Mouse (Mus musculus): ENCODE measurements around the gene Atp5g1. TPM values are rescaled to one million over a fixed set of nuclear protein-coding genes. Genes with fewer than 3 reads are reported as not detected.
A peak's percentile ranks its signal among the peaks of the same experiment; 100 is the strongest.
"Not testable (repeated sequence)": the region's sequence is repeated elsewhere in the genome, so short reads cannot be mapped to it uniquely, and the experiment has no call there.

Gene Atp5g1
- polyA plus RNA-seq (2015; fragmentation: Nextera tagmentation; extraction: Ambion mirVana): 772 and 777 TPM in 2 replicates

DNA sequence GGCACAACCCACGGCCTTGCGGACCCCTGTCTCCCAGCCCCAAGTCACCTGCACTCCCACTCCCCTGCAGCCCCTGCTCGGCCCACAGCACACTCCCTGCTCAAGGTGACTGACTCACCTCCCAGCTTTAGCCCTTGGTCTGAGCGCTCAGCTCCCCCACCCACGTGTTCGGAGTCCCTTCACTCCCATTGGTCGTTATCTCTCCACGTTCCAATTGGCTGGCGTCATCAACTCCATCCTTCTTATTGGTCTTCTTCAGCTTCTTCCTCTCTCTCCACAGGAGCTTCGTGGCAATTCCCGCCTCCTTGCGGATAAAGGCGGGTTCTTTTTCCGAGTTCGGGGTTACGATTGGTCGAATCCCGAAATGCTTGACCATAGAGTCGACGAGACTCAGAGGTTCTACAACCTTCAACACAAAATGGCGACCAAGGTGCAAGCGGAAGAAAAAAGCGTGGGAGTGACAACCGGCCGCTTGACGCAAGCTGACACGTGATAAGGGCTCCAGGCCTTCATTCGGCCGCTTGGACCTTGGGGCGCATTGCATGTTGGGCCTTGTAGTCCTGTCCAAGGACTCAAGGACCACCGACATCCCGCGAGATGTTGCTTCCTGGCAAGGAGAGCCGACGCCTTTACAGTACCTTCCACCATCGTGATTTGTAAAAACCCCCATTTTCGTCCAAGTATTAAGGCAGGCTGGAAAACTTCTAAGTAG, at the start of gene Atp5g1:
Gene Atp5g1, minus strand, starts transcription at position 162 of the 712 bp plus-strand sequence.
- Histone ChIP-seq H3K4me1 (replicated peaks) (peaks cover 21% of the 10 kb centered on the region), H3K4me3 (peak within 1 kb of the TSS; percentile 70), H3K9ac (peak within 1 kb of the TSS; percentile 74), H3K27ac (replicated peaks) (peak within 1 kb of the TSS; percentile 91), H3K4me2 (peak within 1 kb of the TSS; percentile 63), H3K27me3 (no peaks in the 10 kb centered on the region), H3K9me3 (no peaks in the 10 kb centered on the region), H3K36me3 (peaks cover 10% of the 10 kb centered on the region)
- peak; percentile 98 for ATAC-seq (ENCODE audit: low FRiP score, low read depth)
- under 1% methylated on average over 37 of the region's 37 CpGs for WGBS

DNA sequence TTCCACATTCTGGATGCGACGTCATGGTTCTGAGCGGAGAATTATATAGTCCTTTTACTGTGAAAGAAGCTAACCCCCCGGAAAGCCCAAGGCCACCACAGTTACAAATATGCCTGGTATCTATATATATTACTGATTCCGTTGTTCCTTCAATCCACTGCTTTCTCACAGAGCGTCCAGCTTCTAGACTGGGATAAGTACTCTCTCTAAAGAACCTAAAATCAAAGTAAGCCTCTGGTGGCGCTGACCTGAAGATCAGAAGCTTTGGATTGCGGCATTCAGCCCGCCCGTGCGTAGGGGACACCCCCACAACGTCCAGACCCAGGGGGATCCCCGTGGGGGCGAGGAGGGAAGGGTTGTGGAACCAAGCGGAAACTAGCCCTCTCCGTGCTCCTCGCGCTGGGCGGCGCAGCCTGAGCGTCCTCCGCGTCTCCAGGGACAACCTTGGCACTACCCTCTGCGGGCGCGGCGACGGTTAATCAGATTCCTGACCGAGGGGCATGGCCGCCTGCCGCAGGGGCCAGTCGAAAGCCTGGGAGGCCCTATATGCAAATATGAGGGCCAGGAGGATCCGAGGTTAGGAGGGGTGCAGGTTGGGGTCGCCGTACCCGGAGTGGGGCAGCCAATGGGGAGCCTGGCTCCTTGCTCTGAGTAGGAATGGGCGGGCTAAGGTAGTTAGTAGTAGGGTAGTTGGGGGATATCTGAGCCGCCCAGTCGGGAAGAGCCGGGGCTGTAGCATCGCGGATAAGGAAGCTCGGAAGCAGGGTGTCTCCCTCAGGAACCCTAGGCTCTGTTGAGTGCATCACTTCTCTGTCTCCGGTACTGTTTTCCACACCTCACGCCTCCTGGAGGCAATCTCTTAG, 48.8 kb upstream of the Atp5g1 start:
- no peak for ATAC-seq (ENCODE audit: low FRiP score, low read depth)
- peaks cover 35% of the 10 kb centered on the region for H3K27me3 ChIP-seq
- peaks cover 12% of the 10 kb centered on the region for H3K4me1 ChIP-seq (replicated peaks)
- peak overlapping the region; percentile 78 for H3K4me2 ChIP-seq
- H3K4me3 ChIP-seq: peak overlapping the region; percentile 41
- no peaks in the 10 kb centered on the region for H3K36me3 ChIP-seq
- 2% methylated on average over 45 of the region's 45 CpGs for WGBS
- no peaks in the 10 kb centered on the region for H3K9me3 ChIP-seq
- H3K27ac ChIP-seq (replicated peaks): no peak overlapping the region
- H3K9ac ChIP-seq: peak overlapping the region; percentile 18

DNA sequence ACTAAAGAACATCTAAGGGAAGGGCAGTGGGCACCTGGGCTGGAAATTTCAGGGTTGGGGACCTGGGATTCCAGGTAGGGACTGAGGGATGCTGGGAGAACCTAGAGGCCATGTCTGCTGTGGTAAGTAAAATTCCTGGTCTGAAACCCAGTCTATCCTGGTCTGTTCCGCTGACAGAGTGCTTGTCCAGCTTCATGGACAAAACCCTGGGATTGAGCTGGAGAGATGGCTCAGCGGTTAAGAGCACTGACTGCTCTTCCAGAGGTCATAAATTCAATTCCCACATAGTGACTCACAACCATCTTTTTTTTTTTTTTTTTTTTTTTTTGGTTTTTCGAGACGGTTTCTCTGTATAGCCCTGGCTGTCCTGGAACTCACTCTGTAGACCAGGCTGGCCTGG, 47.3 kb upstream of the Atp5g1 start:
- WGBS: 85% methylated on average over 4 of the region's 4 CpGs
- H3K36me3 ChIP-seq; H3K9me3 ChIP-seq; H3K4me3 ChIP-seq; ATAC-seq (ENCODE audit: low FRiP score, low read depth); H3K4me2 ChIP-seq; H3K27ac ChIP-seq (replicated peaks); H3K9ac ChIP-seq: not testable (repeated sequence)
- Histone ChIP-seq H3K27me3 (peaks cover 35% of the 10 kb centered on the region), H3K4me1 (replicated peaks) (peaks cover 12% of the 10 kb centered on the region)

DNA sequence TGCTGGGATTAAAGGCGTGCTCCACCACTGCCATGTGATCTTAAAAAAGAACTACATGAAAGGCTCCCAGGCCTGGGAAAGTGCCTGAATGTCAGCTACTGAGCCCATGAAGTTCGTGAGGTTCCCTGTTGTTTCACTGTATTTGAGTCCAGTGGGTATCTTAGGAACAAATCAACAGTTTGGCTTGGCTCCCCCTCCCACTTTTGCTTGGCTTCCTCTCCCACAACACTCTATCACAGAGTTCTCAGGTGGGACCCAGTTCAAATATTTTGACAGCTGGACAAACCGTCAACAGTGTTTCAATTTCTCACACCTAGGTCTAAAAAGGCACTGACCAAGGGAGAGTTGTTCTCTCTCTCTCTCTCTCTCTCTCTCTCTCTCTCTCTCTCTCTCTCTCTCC, 43.9 kb upstream of the Atp5g1 start:
- H3K4me2 ChIP-seq: no peak overlapping the region
- H3K4me1 ChIP-seq (replicated peaks): peaks cover 7% of the 10 kb centered on the region
- WGBS: 57% methylated on average over 3 of the region's 3 CpGs
- peaks cover 14% of the 10 kb centered on the region for H3K27me3 ChIP-seq
- H3K27ac ChIP-seq (replicated peaks): no peak overlapping the region
- ATAC-seq (ENCODE audit: low FRiP score, low read depth): no peak
- no peaks in the 10 kb centered on the region for H3K9me3 ChIP-seq
- H3K4me3 ChIP-seq: no peak overlapping the region
- no peak overlapping the region for H3K9ac ChIP-seq
- no peaks in the 10 kb centered on the region for H3K36me3 ChIP-seq

DNA sequence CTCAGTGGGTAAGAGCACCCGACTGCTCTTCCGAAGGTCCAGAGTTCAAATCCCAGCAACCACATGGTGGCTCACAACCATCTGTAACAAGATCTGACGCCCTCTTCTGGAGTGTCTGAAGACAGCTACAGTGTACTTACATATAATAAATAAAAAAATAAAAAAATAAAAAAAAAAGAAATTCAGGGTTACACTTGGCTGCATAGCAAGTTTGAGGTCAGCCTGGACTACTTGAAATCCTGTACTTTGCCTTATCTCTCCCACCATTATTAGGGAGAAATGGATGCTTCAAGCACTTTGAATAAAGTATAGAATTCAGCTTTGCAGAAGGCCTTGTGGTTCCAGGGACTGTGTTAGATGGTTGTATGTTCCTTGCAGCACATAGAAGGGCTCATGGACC, 41.5 kb upstream of the Atp5g1 start:
- H3K27ac ChIP-seq (replicated peaks); H3K4me1 ChIP-seq (replicated peaks); ATAC-seq (ENCODE audit: low FRiP score, low read depth); H3K9ac ChIP-seq; H3K27me3 ChIP-seq; H3K4me3 ChIP-seq; H3K36me3 ChIP-seq; H3K4me2 ChIP-seq; H3K9me3 ChIP-seq: not testable (repeated sequence)
- 87% methylated on average over 3 of the region's 3 CpGs for WGBS

DNA sequence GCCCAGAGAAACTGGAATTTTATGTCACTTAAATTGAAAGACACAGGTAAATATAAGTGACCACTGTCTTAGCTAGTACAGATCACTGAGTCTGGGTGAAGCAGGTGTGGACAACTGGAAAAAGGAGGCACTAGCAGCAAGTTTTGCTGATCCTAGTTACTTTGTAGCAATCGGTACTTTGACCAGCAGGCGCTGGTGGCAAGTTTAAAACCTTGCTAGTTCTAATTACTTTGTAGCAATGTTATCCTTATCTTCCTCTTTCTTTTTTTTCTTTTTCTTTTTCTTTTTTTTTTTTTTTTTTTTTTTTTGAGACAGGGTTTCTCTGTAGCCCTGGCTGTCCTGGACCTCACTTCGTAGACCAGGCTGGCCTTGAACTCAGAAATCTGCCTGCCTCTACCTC, 40.6 kb upstream of the Atp5g1 start:
- H3K9me3 ChIP-seq: no peaks in the 10 kb centered on the region
- WGBS: 92% methylated on average over 3 of the region's 3 CpGs
- no peak for ATAC-seq (ENCODE audit: low FRiP score, low read depth)
- H3K27me3 ChIP-seq: no peaks in the 10 kb centered on the region
- no peak overlapping the region for H3K27ac ChIP-seq (replicated peaks)
- H3K4me2 ChIP-seq: no peak overlapping the region
- H3K9ac ChIP-seq: no peak overlapping the region
- no peaks in the 10 kb centered on the region for H3K4me1 ChIP-seq (replicated peaks)
- no peaks in the 10 kb centered on the region for H3K36me3 ChIP-seq
- H3K4me3 ChIP-seq: no peak overlapping the region

DNA sequence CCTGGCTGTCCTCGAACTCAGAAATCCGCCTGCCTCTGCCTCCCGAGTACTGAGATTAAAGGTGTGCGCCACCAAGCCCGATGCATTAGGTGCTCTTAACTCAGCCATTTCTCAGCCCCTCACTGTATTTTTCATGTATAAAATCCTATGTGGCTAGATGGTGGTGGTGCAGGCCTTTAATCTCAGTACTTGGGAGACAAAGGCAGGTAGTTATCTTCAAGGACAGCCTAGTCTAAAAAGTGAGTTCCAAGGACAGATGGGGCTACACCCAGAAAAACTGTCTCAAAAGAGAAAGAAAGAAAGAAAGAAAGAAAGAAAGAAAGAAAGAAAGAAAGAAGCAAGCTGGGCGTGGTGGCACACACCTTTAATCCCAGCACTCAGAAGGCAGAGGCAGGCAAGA, 39.9 kb upstream of the Atp5g1 start:
- H3K4me1 ChIP-seq (replicated peaks): no peaks in the 10 kb centered on the region

DNA sequence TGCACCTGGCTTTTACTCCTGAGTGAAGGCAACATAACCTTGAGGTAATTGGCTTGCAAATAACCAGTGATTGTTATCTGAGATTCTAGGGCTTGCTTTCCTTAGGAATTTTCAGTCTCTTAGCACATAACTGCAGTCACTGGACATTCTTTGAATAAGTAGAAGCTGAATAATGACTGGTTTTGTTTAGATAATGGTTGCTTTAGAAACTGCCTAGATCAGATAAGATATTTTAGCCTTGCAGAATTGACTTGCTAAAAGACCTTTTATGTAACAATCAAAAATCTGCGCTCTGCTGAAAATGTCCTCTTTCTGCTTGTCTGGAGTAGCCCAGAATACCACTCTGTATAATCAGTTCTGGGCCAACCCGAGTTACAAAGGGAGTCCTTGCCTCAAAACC, 38.6 kb upstream of the Atp5g1 start:
- Histone ChIP-seq H3K4me2 (no peak overlapping the region), H3K27me3 (no peaks in the 10 kb centered on the region), H3K4me3 (no peak overlapping the region), H3K4me1 (replicated peaks) (no peaks in the 10 kb centered on the region), H3K9me3 (no peaks in the 10 kb centered on the region), H3K9ac (no peak overlapping the region), H3K27ac (replicated peaks) (no peak overlapping the region), H3K36me3 (no peaks in the 10 kb centered on the region)
- WGBS: 67% methylated on average over 2 of the region's 2 CpGs
- no peak for ATAC-seq (ENCODE audit: low FRiP score, low read depth)

More for the DNA sequence above, 39.9 kb upstream of the Atp5g1 start:
- no peak overlapping the region for H3K4me3 ChIP-seq
- WGBS: 92% methylated on average over 6 of the region's 6 CpGs
- no peaks in the 10 kb centered on the region for H3K36me3 ChIP-seq
- ATAC-seq (ENCODE audit: low FRiP score, low read depth): no peak
- no peak overlapping the region for H3K9ac ChIP-seq
- no peaks in the 10 kb centered on the region for H3K9me3 ChIP-seq
- H3K27me3 ChIP-seq: no peaks in the 10 kb centered on the region
- H3K27ac ChIP-seq (replicated peaks): no peak overlapping the region
- no peak overlapping the region for H3K4me2 ChIP-seq

DNA sequence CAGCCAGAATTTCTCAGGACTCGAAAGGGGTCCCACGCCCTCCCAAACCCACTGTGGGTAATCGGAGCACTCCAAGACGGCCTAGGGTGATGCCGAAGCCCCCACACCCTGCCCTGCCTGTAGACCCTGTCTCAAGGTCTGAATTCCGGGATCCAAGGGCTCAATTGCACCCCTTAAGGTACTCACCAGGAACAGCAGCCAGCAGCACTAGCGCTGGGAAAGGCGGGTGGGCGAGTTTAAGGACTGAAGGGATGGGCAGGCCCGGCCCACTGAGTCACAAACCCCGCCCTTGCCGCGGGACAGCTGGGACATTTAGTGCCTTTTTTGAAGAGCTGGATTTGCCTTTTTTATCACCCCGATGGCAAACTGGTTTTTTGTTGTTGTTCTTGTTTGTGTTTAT, 36.3 kb upstream of the Atp5g1 start, which contains the start of gene Calcoco2:
Gene Calcoco2, minus strand, starts transcription at position 214 of the 400 bp plus-strand sequence.
- Histone ChIP-seq H3K36me3 (no peaks in the 10 kb centered on the region), H3K27ac (replicated peaks) (no peak within 1 kb of the TSS), H3K9ac (no peak within 1 kb of the TSS), H3K27me3 (no peaks in the 10 kb centered on the region), H3K4me3 (no peak within 1 kb of the TSS), H3K4me1 (replicated peaks) (no peaks in the 10 kb centered on the region), H3K9me3 (no peaks in the 10 kb centered on the region), H3K4me2 (no peak within 1 kb of the TSS)
- WGBS: 42% methylated on average over 14 of the region's 14 CpGs
- no peak for ATAC-seq (ENCODE audit: low FRiP score, low read depth)

DNA sequence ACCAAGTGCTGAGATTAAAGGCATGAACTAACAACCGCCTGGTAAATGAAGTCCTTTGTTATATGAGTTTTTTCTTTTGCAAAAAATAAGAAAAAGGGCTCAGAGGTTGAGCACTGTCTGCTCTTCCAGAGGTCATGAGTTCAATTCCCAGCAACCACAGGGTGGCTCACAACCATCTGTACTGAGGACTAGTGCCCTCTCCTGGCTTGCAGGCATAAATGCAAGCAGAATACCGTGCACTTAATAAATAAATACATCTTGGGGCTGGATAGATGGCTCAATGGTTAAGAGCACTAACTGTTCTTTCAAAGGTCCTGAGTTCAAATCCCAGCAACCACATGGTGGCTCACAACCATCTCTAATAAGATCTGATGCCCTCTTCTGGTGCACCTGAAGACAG, 35.5 kb upstream of the Atp5g1 start:
- not testable (repeated sequence) for ATAC-seq (ENCODE audit: low FRiP score, low read depth); H3K9me3 ChIP-seq; H3K4me2 ChIP-seq; H3K27ac ChIP-seq (replicated peaks); H3K4me3 ChIP-seq; H3K4me1 ChIP-seq (replicated peaks); H3K9ac ChIP-seq; H3K36me3 ChIP-seq; H3K27me3 ChIP-seq
- 68% methylated on average over 2 of the region's 2 CpGs for WGBS

DNA sequence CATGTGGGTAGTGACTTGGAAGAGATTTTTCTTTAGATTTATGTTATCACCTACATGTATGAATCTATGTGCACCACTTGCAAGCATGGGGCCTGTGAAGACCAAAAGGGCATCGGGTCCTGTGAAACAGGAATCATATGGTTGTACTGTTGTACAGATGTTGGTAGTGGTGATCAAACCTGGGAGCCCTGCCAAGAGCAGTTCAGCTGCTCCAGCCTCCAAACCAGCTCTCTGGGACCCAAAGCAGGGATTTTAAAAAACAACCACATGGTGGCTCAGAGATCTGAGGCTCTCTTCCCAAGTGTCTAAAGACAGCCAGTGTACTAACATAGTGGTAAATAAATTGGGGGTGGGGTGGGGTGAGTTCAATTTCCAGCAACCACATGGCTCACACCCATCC, 32.9 kb upstream of the Atp5g1 start:
- no peak overlapping the region for H3K9ac ChIP-seq
- no peak overlapping the region for H3K4me2 ChIP-seq
- H3K27me3 ChIP-seq: no peaks in the 10 kb centered on the region
- H3K4me1 ChIP-seq (replicated peaks): no peaks in the 10 kb centered on the region
- no peak for ATAC-seq (ENCODE audit: low FRiP score, low read depth)
- H3K9me3 ChIP-seq: no peaks in the 10 kb centered on the region
- H3K36me3 ChIP-seq: no peaks in the 10 kb centered on the region
- H3K27ac ChIP-seq (replicated peaks): no peak overlapping the region
- 81% methylated on average over 1 of the region's 1 CpGs for WGBS
- no peak overlapping the region for H3K4me3 ChIP-seq

DNA sequence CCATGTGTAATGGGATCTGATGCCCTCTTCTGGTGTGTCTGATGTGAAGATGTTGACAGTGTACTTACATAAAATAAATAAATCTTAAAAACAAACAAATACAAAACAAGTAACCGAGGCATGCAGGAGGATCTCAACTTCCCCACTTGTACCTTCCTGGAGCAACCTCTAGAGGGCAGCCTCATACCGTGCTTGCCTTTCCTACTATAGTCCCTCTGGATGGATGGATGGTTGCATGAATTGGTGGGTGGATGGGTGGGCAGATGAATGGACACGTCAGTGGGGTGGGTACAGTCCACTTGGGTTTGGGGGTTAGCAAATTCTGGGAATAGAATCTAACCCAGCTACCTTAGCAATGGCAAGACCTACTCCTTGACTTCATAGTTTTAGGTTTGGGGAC, 17.9 kb upstream of the Atp5g1 start:
- H3K36me3 ChIP-seq: no peaks in the 10 kb centered on the region
- no peaks in the 10 kb centered on the region for H3K4me1 ChIP-seq (replicated peaks)
- H3K27me3 ChIP-seq: no peaks in the 10 kb centered on the region
- 13% methylated on average over 3 of the region's 3 CpGs for WGBS
- no peak overlapping the region for H3K9ac ChIP-seq
- H3K27ac ChIP-seq (replicated peaks): no peak overlapping the region
- no peaks in the 10 kb centered on the region for H3K9me3 ChIP-seq
- no peak overlapping the region for H3K4me3 ChIP-seq
- no peak overlapping the region for H3K4me2 ChIP-seq
- no peak for ATAC-seq (ENCODE audit: low FRiP score, low read depth)

All from hindbrain, embryonic 15.5 days (tissue).